Mouse (Mus musculus) embryonic facial prominence, embryonic 12.5 days (tissue): ENCODE measurements around the gene Fat2. TPM values are rescaled to one million over a fixed set of nuclear protein-coding genes. Genes with fewer than 3 reads are reported as not detected.
A peak's percentile ranks its signal among the peaks of the same experiment; 100 is the strongest.

Source experiments
- ATAC-seq: fragments of 200-750 bp; cut with Nextera tagmentation; 2 replicates; pipeline ENCODE4 v1.8.0; 2017; ENCODE audit not compliant: insufficient number of reproducible peaks, insufficient read depth, low FRiP score, low TSS enrichment
- H3K27ac ChIP-seq: fragments of 300-500 bp; sonication (generic); 2 replicates; pipeline ENCODE4 v1.5.1; 2016; ENCODE audit warnings: mild to moderate bottlenecking
- H3K27me3 ChIP-seq: fragments of 300-500 bp; sonication (generic); 2 replicates; pipeline ENCODE4 v1.6.1; 2016; ENCODE audit warnings: mild to moderate bottlenecking, moderate library complexity
- H3K36me3 ChIP-seq: fragments of 300-500 bp; sonication (generic); 2 replicates; pipeline ENCODE4 v1.6.1; 2016; ENCODE audit warnings: mild to moderate bottlenecking
- H3K4me1 ChIP-seq: fragments of 300-500 bp; sonication (generic); 2 replicates; pipeline ENCODE4 v1.6.1; 2016
- H3K4me2 ChIP-seq: fragments of 300-500 bp; sonication (generic); replicated peaks from 2 replicates; pipeline ENCODE4 v1.6.1; 2016; ENCODE audit warnings: mild to moderate bottlenecking, moderate library complexity
- H3K4me3 ChIP-seq: fragments of 300-500 bp; sonication (generic); 2 replicates; pipeline ENCODE4 v1.5.1; 2016; ENCODE audit warnings: mild to moderate bottlenecking
- H3K9ac ChIP-seq: fragments of 300-500 bp; sonication (generic); 2 replicates; pipeline ENCODE4 v1.6.1; 2016; ENCODE audit warnings: mild to moderate bottlenecking, moderate library complexity
- H3K9me3 ChIP-seq: fragments of 300-500 bp; sonication (generic); 2 replicates; pipeline ENCODE4 v1.6.1; 2016; ENCODE audit warnings: mild to moderate bottlenecking, moderate library complexity
- WGBS: fragments of 180-500 bp; shearing (Covaris S2); methylation state at CpG from one replicate; pipeline ENCODE4 v1.1.7; 2016; 5-methylcytosine and 5-hydroxymethylcytosine counted together
- polyA plus RNA-seq: library from polyadenylated mRNA; unstranded; fragments of >200 nt; fragmentation: Nextera tagmentation; extraction: Ambion mirVana; gene quantifications from 2 replicates; pipeline ENCODE4 v1.2.1, GENCODE M21; 2016

Fat2 gene
- polyA plus RNA-seq, 1 experiment from 2014 or later, result 0.22 TPM

DNA sequence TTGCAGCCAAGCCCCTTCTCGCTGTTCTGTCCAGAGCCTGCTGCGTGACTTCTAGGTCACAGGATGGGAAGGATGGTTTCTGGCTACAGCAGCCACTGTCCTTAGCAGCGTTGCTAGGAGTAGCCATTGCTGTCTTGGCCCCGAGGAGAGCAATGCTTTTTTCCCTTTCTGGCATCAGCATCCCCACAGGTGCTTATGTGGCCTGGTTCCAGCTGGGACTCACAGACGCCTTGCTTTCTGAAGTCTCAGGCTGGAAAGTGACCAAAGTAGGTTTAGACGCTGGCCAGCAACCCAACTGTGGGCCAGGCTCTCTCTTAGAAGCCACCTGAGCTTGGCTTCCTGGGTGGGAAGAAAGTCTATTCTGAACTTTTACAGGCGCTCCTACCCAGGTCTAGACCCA is 102.1 kb downstream of the Fat2 start:
- ATAC-seq, result no peak
- Histone ChIP-seq H3K4me2 (no peak overlapping the region), H3K9ac (no peak overlapping the region), H3K4me3 (no peak overlapping the region), H3K4me1 (no peaks in the 10 kb centered on the region), H3K9me3 (no peaks in the 10 kb centered on the region), H3K27ac (no peak overlapping the region), H3K36me3 (no peaks in the 10 kb centered on the region), H3K27me3 (no peaks in the 10 kb centered on the region)
- 88% methylated on average over 7 of the region's 7 CpGs for WGBS

DNA sequence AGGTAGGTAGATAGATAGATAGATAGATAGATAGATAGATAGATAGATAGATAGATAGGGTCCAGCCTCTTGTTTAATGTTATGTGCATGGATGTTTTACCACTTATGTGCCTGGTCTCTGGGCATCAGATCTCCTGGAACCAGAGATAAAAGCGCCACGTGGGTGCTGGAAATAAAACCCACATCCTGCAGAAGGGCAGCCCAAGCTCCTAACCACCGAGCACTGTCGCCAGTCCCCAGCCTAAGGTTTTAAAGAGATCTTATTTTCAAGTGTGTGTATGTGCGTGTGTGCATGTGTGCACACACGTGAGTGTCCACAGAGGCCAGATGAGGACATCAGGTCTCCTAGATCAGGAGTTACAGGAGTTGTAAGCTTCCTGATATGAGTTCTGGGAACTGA is 105.3 kb downstream of the Fat2 start:
- H3K4me3 ChIP-seq, result no peak overlapping the region
- no peak for ATAC-seq
- no peak overlapping the region for H3K27ac ChIP-seq
- H3K27me3 ChIP-seq, result no peaks in the 10 kb centered on the region
- H3K9ac ChIP-seq, result no peak overlapping the region
- WGBS, result 90% methylated on average over 6 of the region's 6 CpGs
- no peaks in the 10 kb centered on the region for H3K4me1 ChIP-seq
- no peaks in the 10 kb centered on the region for H3K9me3 ChIP-seq
- no peak overlapping the region for H3K4me2 ChIP-seq
- 0 out of 2 replicates have a peak, but pooled peaks cover 5% of the 10 kb centered on the region for H3K36me3 ChIP-seq

GRCm38 (mm10) chr11:55221306-55221705 is 115.1 kb downstream of the Fat2 start:
- Histone ChIP-seq H3K27ac (no peak overlapping the region), H3K4me1 (no peaks in the 10 kb centered on the region), H3K9ac (no peak overlapping the region), H3K4me2 (no peak overlapping the region), H3K9me3 (no peaks in the 10 kb centered on the region), H3K36me3 (peaks cover 22% of the 10 kb centered on the region; the same call in 1 of the 2 replicates), H3K27me3 (no peaks in the 10 kb centered on the region), H3K4me3 (no peak overlapping the region)
- 89% methylated on average over 7 of the region's 7 CpGs for WGBS
- no peak for ATAC-seq

GRCm38 (mm10) chr11:55218473-55218872 is 117.9 kb downstream of the Fat2 start:
- Histone ChIP-seq H3K4me3 (no peak overlapping the region), H3K4me1 (no peaks in the 10 kb centered on the region), H3K27ac (no peak overlapping the region), H3K36me3 (0 out of 2 replicates have a peak, but pooled peaks cover 7% of the 10 kb centered on the region), H3K4me2 (no peak overlapping the region), H3K9me3 (no peaks in the 10 kb centered on the region), H3K27me3 (no peaks in the 10 kb centered on the region), H3K9ac (no peak overlapping the region)
- WGBS, result 84% methylated on average over 3 of the region's 3 CpGs
- no peak for ATAC-seq

- H3K4me2 ChIP-seq, result no peak overlapping the region
- WGBS, result 91% methylated on average over 7 of the region's 7 CpGs
- H3K27ac ChIP-seq, result no peak overlapping the region
- H3K36me3 ChIP-seq, result 0 out of 2 replicates have a peak, but pooled peaks cover 6% of the 10 kb centered on the region
- no peak overlapping the region for H3K9ac ChIP-seq
- no peaks in the 10 kb centered on the region for H3K4me1 ChIP-seq
- no peak overlapping the region for H3K4me3 ChIP-seq
- no peak for ATAC-seq
- no peaks in the 10 kb centered on the region for H3K9me3 ChIP-seq
- H3K27me3 ChIP-seq, result no peaks in the 10 kb centered on the region
These were observed 118.5 kb downstream of the Fat2 start for GRCm38 (mm10) chr11:55217880-55218279.

- no peak overlapping the region for H3K4me2 ChIP-seq
- H3K36me3 ChIP-seq, result 0 out of 2 replicates have a peak, but pooled peaks cover 6% of the 10 kb centered on the region
- H3K9me3 ChIP-seq, result no peaks in the 10 kb centered on the region
- no peak overlapping the region for H3K27ac ChIP-seq
- H3K4me3 ChIP-seq, result no peak overlapping the region
- no peak for ATAC-seq
- H3K27me3 ChIP-seq, result no peaks in the 10 kb centered on the region
- no peak overlapping the region for H3K9ac ChIP-seq
- H3K4me1 ChIP-seq, result no peaks in the 10 kb centered on the region
- WGBS, result 76% methylated on average over 4 of the region's 4 CpGs
These were observed 118.9 kb downstream of the Fat2 start for GRCm38 (mm10) chr11:55217418-55217817.

DNA sequence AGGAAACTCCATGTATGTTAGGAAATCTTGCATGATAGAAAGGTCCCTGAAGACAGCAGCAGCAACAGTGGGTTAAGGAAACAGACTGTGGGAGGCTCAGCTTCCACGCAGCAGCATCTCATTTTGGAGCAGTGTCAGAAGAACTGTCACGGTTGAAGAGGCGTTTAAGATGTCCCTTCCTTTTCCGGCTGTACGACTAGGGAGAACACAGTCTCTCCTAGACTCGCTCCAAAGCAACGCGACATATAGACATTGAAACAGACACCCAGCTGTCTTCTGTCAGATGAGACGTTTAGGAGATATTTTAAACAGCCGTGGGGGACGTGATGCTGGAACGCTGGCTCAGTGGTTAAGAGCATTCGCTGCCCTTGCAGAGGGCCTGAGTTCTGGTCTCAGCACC is 119.5 kb downstream of the Fat2 start:
- WGBS, result 83% methylated on average over 13 of the region's 13 CpGs
- H3K9me3 ChIP-seq, result no peaks in the 10 kb centered on the region
- ATAC-seq, result no peak

DNA sequence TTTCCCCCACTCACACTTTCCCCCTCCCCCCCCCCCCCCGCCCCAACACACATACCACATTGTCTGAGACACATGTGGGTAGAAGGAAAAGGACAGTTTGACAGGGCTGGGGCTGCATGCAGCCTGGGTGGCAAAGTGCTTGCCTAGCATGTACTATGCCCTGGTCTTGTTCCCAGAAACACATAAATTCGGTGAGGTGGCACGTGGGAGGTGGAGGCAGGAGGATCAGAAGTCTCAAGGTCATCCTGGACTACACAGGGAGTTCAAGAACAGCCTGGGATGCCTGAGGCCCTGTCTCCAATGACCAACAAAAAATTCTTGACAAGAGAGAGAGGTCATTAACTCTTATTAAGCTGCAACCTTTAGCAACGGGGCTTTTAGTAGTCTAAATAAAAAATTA is 120.3 kb downstream of the Fat2 start:
- Histone ChIP-seq H3K4me2 (no peak overlapping the region), H3K4me3 (no peak overlapping the region), H3K27ac (no peak overlapping the region), H3K36me3 (0 out of 2 replicates have a peak, but pooled peaks cover 6% of the 10 kb centered on the region), H3K4me1 (no peaks in the 10 kb centered on the region), H3K9ac (no peak overlapping the region), H3K9me3 (no peaks in the 10 kb centered on the region), H3K27me3 (no peaks in the 10 kb centered on the region)
- ATAC-seq, result no peak
- WGBS, result 66% methylated on average over 3 of the region's 4 CpGs

More for the DNA sequence above, 119.5 kb downstream of the Fat2 start:
- Histone ChIP-seq H3K4me2 (no peak overlapping the region), H3K27me3 (no peaks in the 10 kb centered on the region), H3K4me3 (no peak overlapping the region), H3K4me1 (no peaks in the 10 kb centered on the region), H3K36me3 (0 out of 2 replicates have a peak, but pooled peaks cover 6% of the 10 kb centered on the region), H3K27ac (no peak overlapping the region), H3K9ac (no peak overlapping the region)

DNA sequence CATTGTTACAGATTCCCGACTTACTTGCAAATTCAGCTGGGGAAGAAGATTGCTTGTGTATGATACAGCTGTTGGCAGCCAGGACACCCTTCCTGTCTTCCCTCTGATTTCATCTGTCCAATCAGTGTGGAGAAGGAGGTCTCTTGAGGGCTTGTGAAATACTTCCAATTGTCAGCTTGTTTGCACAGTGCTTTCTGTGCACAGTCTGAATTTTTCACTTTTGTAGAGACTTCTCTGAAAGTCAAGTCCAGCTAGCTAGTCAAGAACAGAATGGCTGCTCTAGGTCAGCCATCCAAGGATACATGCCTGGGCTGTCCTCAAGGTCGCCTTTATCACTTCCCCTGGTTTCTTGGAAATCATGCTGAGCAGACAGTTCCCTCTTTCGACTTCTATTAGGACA is 121.4 kb downstream of the Fat2 start:
- no peak overlapping the region for H3K4me3 ChIP-seq
- no peak overlapping the region for H3K27ac ChIP-seq
- peaks cover under 1% of the 10 kb centered on the region; the same call in 1 of the 2 replicates for H3K4me1 ChIP-seq
- no peak overlapping the region for H3K9ac ChIP-seq
- no peaks in the 10 kb centered on the region for H3K36me3 ChIP-seq
- no peaks in the 10 kb centered on the region for H3K9me3 ChIP-seq
- H3K4me2 ChIP-seq, result no peak overlapping the region
- 84% methylated on average over 3 of the region's 3 CpGs for WGBS
- H3K27me3 ChIP-seq, result no peaks in the 10 kb centered on the region
- ATAC-seq, result no peak

DNA sequence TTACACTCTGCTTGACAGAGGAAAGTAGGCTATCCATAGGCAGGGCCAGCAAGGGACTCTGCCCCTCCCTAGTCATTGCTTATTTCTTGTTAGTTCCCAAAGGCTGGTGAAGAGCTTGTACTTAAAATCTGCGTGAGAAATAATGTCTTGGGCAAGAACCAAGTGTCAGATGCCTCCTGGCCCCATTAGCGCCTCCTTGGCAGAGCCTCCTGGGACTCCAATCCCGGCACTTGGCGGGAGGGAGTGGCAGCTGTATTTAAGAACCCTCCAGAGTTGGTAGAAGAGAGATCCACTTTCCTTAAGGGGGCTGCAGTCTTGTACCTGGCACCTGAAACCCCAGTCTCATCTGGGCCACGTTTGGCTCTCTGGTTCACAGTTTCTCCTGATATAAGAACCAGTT is 122.2 kb downstream of the Fat2 start:
- Histone ChIP-seq H3K4me3 (no peak overlapping the region), H3K9me3 (no peaks in the 10 kb centered on the region), H3K9ac (no peak overlapping the region), H3K4me1 (peaks cover 9% of the 10 kb centered on the region; the same call in 1 of the 2 replicates), H3K27ac (no peak overlapping the region), H3K27me3 (no peaks in the 10 kb centered on the region), H3K36me3 (no peaks in the 10 kb centered on the region), H3K4me2 (no peak overlapping the region)
- no peak for ATAC-seq
- WGBS, result 79% methylated on average over 5 of the region's 5 CpGs

- Histone ChIP-seq H3K27ac (no peak overlapping the region), H3K4me3 (no peak overlapping the region), H3K4me1 (peaks cover 12% of the 10 kb centered on the region), H3K9ac (no peak overlapping the region), H3K9me3 (no peaks in the 10 kb centered on the region), H3K27me3 (no peaks in the 10 kb centered on the region), H3K36me3 (no peaks in the 10 kb centered on the region), H3K4me2 (no peak overlapping the region)
- WGBS, result 94% methylated on average over 4 of the region's 4 CpGs
- ATAC-seq, result no peak
These were observed 122.8 kb downstream of the Fat2 start for GRCm38 (mm10) chr11:55213518-55213917.

- no peak for ATAC-seq
- Histone ChIP-seq H3K36me3 (no peaks in the 10 kb centered on the region), H3K4me2 (no peak overlapping the region), H3K9ac (no peak overlapping the region), H3K9me3 (no peaks in the 10 kb centered on the region), H3K27me3 (no peaks in the 10 kb centered on the region), H3K4me1 (peaks cover 23% of the 10 kb centered on the region), H3K27ac (0 out of 2 replicates have a peak overlapping the region, but pooled peaks have one; percentile 17), H3K4me3 (no peak overlapping the region)
- 62% methylated on average over 6 of the region's 6 CpGs for WGBS
These were observed 126.6 kb downstream of the Fat2 start for GRCm38 (mm10) chr11:55209626-55210353.
